Mouse (Mus musculus) cerebellum, adult 2 months (tissue): ENCODE data around the gene Cdhr3. TPM values are rescaled to one million over a fixed set of nuclear protein-coding genes. Genes with fewer than 3 reads are reported as not detected.

Experiments used
- DNase-seq, 2 experiments: peaks; one replicate each; pipeline ENCODE4 v3.0.0; 2021
- H3K27ac ChIP-seq: fragments of 200-500 bp; 2 replicates; pipeline ENCODE4 v1.5.1; 2012; ENCODE audit warnings: low read length, control low read depth, inconsistent platforms; ENCODE audit not compliant: insufficient read depth
- H3K27me3 ChIP-seq: fragments of 200-500 bp; 2 replicates; pipeline ENCODE4 v1.6.1; 2012; ENCODE audit warnings: inconsistent platforms, mild to moderate bottlenecking, low read length, moderate library complexity; ENCODE audit not compliant: control insufficient read depth, insufficient read depth
- H3K4me1 ChIP-seq: fragments of 200-500 bp; 2 replicates; pipeline ENCODE4 v1.6.1; 2011; ENCODE audit warnings: low read length; ENCODE audit not compliant: control insufficient read depth, insufficient read depth
- H3K4me3 ChIP-seq: fragments of 200-500 bp; replicated peaks from 2 replicates; pipeline ENCODE3; 2011; ENCODE audit warnings: mild to moderate bottlenecking, low read depth, low read length, control low read depth; ENCODE audit not compliant: insufficient read depth
- CTCF ChIP-seq: fragments of 200-500 bp; IDR thresholded peaks from 2 replicates; pipeline ENCODE4 v1.5.1; 2011; ENCODE audit warnings: low read depth, mild to moderate bottlenecking, control low read depth, low read length, moderate library complexity, borderline replicate concordance; ENCODE audit not compliant: insufficient read depth
- POLR2A ChIP-seq: fragments of 200-500 bp; IDR thresholded peaks from 2 replicates; pipeline ENCODE4 v1.6.1; 2011; ENCODE audit warnings: low read length, control low read depth, borderline replicate concordance; ENCODE audit not compliant: insufficient read depth
- WGBS: fragments of 180-500 bp; shearing (Covaris S2); methylation state at CpG from one replicate; pipeline ENCODE4 v1.1.7; 2018; 5-methylcytosine and 5-hydroxymethylcytosine counted together
- polyA plus RNA-seq: library from polyadenylated mRNA; depleted of rRNA; stranded (reverse); fragments of >200 nt; gene quantifications from 2 replicates; pipeline ENCODE4 v1.2.3, GENCODE M21; 2012

The Cdhr3 gene
- polyA plus RNA-seq, 1 experiment, result 1.4 TPM

- DNase-seq, result no peak
- TF ChIP-seq CTCF (no peak), POLR2A (no peak)
- WGBS, result 75% methylated on average over 7 of the region's 7 CpGs
- no peaks in the 10 kb centered on the region for H3K4me1 ChIP-seq
- no peak overlapping the region for H3K4me3 ChIP-seq
- H3K27ac ChIP-seq, result no peak overlapping the region
- H3K27me3 ChIP-seq, result no peaks in the 10 kb centered on the region
Measured at GRCm38 (mm10) chr12:33041476-33041875, 51.2 kb downstream of the Cdhr3 start.

DNA sequence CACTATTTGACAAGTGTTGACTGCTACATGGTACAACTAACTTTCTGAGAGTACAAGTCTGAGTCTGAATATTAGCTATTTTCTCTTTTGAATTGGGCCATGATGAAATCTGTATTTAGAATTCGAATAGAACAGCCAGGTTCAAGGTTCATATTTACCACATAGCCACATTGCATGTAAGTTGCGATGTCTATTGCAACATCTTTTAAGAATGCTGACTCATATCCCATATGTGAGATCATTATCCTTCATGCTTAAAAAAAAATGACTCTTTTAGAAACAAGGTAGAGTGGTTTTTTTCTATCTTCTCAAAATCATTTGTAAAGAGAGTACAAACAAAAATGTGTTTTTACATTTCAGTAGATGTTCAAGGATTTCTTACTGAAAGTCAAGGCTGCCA is 51.9 kb downstream of the Cdhr3 start:
- no peak overlapping the region for H3K27ac ChIP-seq
- TF ChIP-seq POLR2A, result no peak
- TF ChIP-seq CTCF, result no peak
- no peak for DNase-seq
- H3K4me1 ChIP-seq, result no peaks in the 10 kb centered on the region
- no peak overlapping the region for H3K4me3 ChIP-seq
- 92% methylated on average over 2 of the region's 2 CpGs for WGBS
- no peaks in the 10 kb centered on the region for H3K27me3 ChIP-seq

GRCm38 (mm10) chr12:33038676-33039075 is 54.0 kb downstream of the Cdhr3 start:
- no peaks in the 10 kb centered on the region for H3K27me3 ChIP-seq
- no peaks in the 10 kb centered on the region for H3K4me1 ChIP-seq
- H3K4me3 ChIP-seq, result no peak overlapping the region
- no peak for DNase-seq
- no peak for TF ChIP-seq CTCF
- no peak for TF ChIP-seq POLR2A
- H3K27ac ChIP-seq, result no peak overlapping the region

DNA sequence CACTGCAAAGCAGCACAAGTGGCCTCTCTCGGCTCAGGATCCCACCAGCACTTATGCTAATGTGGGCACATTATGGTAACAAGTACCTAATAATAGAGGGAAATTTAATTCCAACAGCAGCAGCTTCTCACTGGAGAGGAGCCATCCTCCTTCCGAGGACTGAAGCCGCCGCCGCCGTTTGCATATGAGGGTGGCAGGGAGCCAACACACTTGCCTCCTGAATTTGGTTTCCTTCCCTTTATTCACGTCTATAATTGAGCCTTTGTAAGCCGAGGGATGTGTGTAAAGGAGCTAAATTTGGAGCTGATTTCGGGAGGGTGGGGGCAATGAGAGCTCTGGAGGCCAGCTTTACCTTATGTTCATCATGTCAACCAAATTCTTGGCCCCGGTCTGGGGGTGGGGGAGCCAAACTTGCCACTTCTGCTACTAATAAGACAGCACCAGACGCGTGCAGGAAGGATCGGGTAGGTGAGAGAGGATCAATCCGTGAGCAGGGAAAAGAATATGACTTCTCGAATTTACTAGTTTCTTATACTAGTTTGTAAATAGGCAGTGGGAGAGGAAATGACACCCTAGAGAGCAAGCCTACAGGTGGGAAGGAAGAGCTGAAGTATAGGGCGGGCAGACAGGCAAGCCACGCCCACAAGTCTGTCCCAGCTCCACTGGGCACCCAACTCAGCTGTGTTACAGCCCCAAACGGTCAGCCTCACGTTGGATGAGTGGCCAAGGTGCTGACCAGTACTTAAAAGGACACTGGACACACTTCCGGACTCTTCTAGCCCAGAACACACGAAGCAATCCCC is 56.8 kb downstream of the Cdhr3 start:
- DNase-seq, result peak; percentile 27
- 11% methylated on average over 21 of the region's 21 CpGs for WGBS
- TF ChIP-seq CTCF (no peak), POLR2A (no peak)
- Histone ChIP-seq H3K27ac (no peak overlapping the region), H3K4me1 (no peaks in the 10 kb centered on the region), H3K4me3 (no peak overlapping the region), H3K27me3 (no peaks in the 10 kb centered on the region)

DNA sequence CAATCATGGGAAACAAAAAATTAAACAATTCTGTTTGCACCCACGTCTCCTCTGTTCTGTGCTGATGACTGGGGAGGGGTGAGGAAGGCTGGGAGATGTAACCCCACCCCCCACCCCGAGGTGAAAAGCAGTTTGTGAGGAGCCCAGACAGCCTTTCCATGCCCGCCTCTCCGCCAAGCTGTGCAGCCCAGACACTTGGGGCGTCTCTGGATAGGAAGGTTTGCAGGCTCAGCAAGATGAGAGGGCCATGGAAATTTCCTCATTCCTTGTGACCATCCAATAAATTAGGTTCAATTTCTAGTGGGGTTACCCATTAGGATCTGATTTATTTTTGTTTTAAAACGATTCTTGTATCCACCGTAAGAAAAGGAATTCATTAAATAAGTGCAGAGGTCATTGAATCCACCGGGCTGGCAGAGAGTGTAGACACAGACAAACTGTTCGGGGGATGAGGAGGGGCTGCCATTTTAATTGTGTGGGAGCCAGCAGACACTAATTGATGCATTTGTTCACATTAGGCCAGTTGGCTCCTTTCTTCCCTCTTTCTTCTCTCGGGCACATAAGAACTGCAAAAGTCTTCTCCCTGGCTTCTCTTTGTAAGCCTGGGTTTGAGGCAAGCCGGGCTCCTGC is 57.5 kb downstream of the Cdhr3 start:
- Histone ChIP-seq H3K27me3 (no peaks in the 10 kb centered on the region), H3K4me3 (no peak overlapping the region), H3K27ac (no peak overlapping the region), H3K4me1 (no peaks in the 10 kb centered on the region)
- no peak for TF ChIP-seq CTCF
- no peak for TF ChIP-seq POLR2A
- 22% methylated on average over 11 of the region's 11 CpGs for WGBS
- DNase-seq, result no peak

DNA sequence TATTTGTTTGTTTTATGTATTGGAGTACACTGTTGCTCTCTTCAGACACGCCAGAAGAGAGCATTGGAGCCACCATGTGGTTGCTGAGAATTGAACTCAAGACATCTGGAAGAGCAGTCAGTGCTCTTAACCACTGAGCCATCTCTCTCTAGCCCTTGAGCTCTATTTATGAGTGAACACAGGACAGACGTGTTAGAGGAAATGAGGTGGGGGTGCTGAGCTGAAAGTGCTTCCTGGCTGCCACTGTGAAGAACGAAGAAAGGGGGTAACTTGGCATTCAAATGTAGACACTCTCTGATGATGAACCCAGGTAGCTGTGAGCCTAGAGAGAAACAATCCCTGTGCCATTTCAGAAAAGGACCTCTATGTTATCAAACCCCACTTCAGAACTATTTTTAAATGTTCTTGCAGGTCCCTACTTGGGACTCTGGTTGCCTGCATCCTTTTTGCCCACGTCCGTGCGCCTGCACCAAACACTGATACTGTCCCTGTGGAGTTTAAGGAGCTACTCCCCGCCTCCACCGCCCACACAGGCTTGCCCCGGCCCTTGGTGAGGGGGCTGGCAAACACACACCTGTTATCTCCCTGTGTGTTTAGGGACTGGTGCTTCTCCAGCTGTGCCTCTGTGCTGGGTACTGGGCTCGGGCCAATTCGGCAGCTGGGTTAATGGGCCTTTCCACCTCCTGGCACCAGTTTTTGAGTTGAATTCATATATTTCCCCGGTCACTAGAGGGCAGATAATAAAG is 58.2 kb downstream of the Cdhr3 start:
- no peaks in the 10 kb centered on the region for H3K4me1 ChIP-seq
- TF ChIP-seq POLR2A (no peak), CTCF (no peak)
- H3K4me3 ChIP-seq, result no peak overlapping the region
- H3K27me3 ChIP-seq, result no peaks in the 10 kb centered on the region
- H3K27ac ChIP-seq, result no peak overlapping the region
- 31% methylated on average over 12 of the region's 12 CpGs for WGBS
- DNase-seq, result no peak

GRCm38 (mm10) chr12:33033221-33033620 is 59.5 kb downstream of the Cdhr3 start:
- WGBS, result 84% methylated on average over 6 of the region's 6 CpGs
- no peaks in the 10 kb centered on the region for H3K4me1 ChIP-seq
- TF ChIP-seq POLR2A (no peak), CTCF (no peak)

More at GRCm38 (mm10) chr12:33033221-33033620, 59.5 kb downstream of the Cdhr3 start:
- Histone ChIP-seq H3K27me3 (no peaks in the 10 kb centered on the region), H3K27ac (no peak overlapping the region), H3K4me3 (no peak overlapping the region)
- no peak for DNase-seq
